11 mouse cellular contexts compared by ENCODE assay signal in the genomic region with DNA sequence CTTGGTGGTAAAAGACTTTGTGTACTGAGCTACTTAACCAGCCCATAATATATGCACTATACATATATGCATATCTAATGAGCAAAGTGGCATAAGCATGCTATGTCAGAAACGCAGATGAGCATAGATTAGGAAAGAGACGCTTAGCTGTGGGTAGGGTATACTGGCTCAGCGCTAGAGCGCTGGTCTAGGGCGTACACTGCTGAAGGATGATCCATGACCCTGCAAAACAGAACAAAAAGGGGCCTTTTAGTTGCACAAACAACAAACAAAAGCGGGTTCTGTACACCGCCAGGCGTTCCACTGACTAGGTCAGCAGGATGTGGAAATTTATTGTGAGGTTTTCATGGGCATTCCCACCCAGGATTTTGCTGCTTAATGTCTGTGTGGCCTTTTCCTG. TPM values are rescaled to one million over a fixed set of nuclear protein-coding genes. Genes with fewer than 3 reads are reported as not detected.
A peak's percentile ranks its signal among the peaks of the same experiment; 100 is the strongest.
DNase-seq lines count a peak whose midpoint lies in the region; ATAC-seq and TF ChIP-seq lines count a peak whose summit lies in the region.
"Had no signal": no experiment of that assay in that cellular context is flagged by ENCODE, and none has a peak within 500 bp of the region (broad histone marks: within the 10 kb centered on the region; RNA-seq: fewer than 3 reads in every experiment).

No protein-coding gene starts in this region.

- H3K27ac ChIP-seq in gastrocnemius, adult 2 months = peak overlapping the region; percentile 68
- peak overlapping the region; percentile 84 for H3K27ac ChIP-seq in lung, embryonic 14.5 days (ENCODE audit: low read depth)
- H3K27ac ChIP-seq in forebrain, embryonic 14.5 days (ENCODE audit: low read depth, low read length) = no peak overlapping the region
- H3K27ac ChIP-seq in limb, embryonic 15.5 days = peak overlapping the region; percentile 88
- H3K27ac ChIP-seq: liver, embryonic 14.5 days had no signal

- intact Hi-C loops in gastrocnemius, adult 2 months (cut with DNase I) = no loop called here

- no peak overlapping the region for H3K4me2 ChIP-seq in lung, embryonic 14.5 days
- H3K4me2 ChIP-seq in forebrain, embryonic 14.5 days (ENCODE audit: low read length) = no peak overlapping the region
- H3K4me2 ChIP-seq in limb, embryonic 15.5 days = no peak overlapping the region

- H3K9me3 ChIP-seq in lung, embryonic 14.5 days (ENCODE audit: low read depth, low read length) = no peaks in the 10 kb centered on the region
- H3K9me3 ChIP-seq in forebrain, embryonic 14.5 days (replicated peaks; ENCODE audit: control insufficient read depth, low read length) = no peaks in the 10 kb centered on the region
- H3K9me3 ChIP-seq in limb, embryonic 15.5 days = no peaks in the 10 kb centered on the region

- no peak overlapping the region for H3K9ac ChIP-seq in lung, embryonic 14.5 days
- no peak overlapping the region for H3K9ac ChIP-seq in forebrain, embryonic 14.5 days (ENCODE audit: low read length)
- H3K9ac ChIP-seq in limb, embryonic 15.5 days = no peak overlapping the region
- H3K9ac ChIP-seq: liver, embryonic 14.5 days had no signal

- no peak for DNase-seq in gastrocnemius, adult 2 months
- DNase-seq in gastrocnemius, adult 18-20 months (ENCODE audit: low spot score) = no peak
- no peak for DNase-seq in lung, embryonic 14.5 days
- no peak for DNase-seq in lung, postnatal 14 days
- DNase-seq in forebrain, embryonic 14.5 days (ENCODE audit: low spot score) = peak; percentile 26
- no peak for DNase-seq in cerebellum, postnatal 36 days
- DNase-seq in c-Kit-positive CD71-positive TER-119-positive erythroid progenitor cells, embryonic 14.5 days (ENCODE audit: low spot score) = no peak
- DNase-seq: cerebellum, postnatal 25 days; thymus, adult 18-20 months had no signal

- no peak for TF ChIP-seq CTCF in gastrocnemius, adult 2 months (IDR thresholded peaks at IDR 0.05)
- no peak for TF ChIP-seq CTCF in lung, embryonic 14.5 days (IDR thresholded peaks at IDR 0.05; ENCODE audit: low read depth)

- WGBS in lung, embryonic 14.5 days = 58% methylated on average over 8 of the region's 8 CpGs
- WGBS in forebrain, embryonic 14.5 days = 36% methylated on average over 8 of the region's 8 CpGs
- 55% methylated on average over 8 of the region's 8 CpGs for WGBS in limb, embryonic 15.5 days

- H3K4me3 ChIP-seq in gastrocnemius, adult 2 months = no peak overlapping the region
- no peak overlapping the region for H3K4me3 ChIP-seq in lung, embryonic 14.5 days (ENCODE audit: low read depth, low read length)
- H3K4me3 ChIP-seq in forebrain, embryonic 14.5 days (ENCODE audit: low read depth, low read length) = no peak overlapping the region
- no peak overlapping the region for H3K4me3 ChIP-seq in limb, embryonic 15.5 days

- H3K36me3 ChIP-seq in lung, embryonic 14.5 days (ENCODE audit: insufficient read depth) = no peaks in the 10 kb centered on the region
- H3K36me3 ChIP-seq in forebrain, embryonic 14.5 days (ENCODE audit: control insufficient read depth, insufficient read depth, low read length) = no peaks in the 10 kb centered on the region
- H3K36me3 ChIP-seq in limb, embryonic 15.5 days = no peaks in the 10 kb centered on the region

- peaks cover 35% of the 10 kb centered on the region for H3K4me1 ChIP-seq in lung, embryonic 14.5 days (ENCODE audit: insufficient read depth)
- H3K4me1 ChIP-seq in forebrain, embryonic 14.5 days (ENCODE audit: control insufficient read depth, insufficient read depth, low read length) = peaks cover 27% of the 10 kb centered on the region
- peaks cover 40% of the 10 kb centered on the region for H3K4me1 ChIP-seq in limb, embryonic 15.5 days

- ATAC-seq in lung, embryonic 14.5 days (ENCODE audit: insufficient read depth) = no peak
- ATAC-seq in forebrain, embryonic 14.5 days = no peak; the same call in 1 of the 2 replicates
- no peak for ATAC-seq in limb, embryonic 15.5 days (ENCODE audit: insufficient number of reproducible peaks, low FRiP score, low TSS enrichment, low read depth)

- H3K27me3 ChIP-seq in lung, embryonic 14.5 days (ENCODE audit: insufficient read depth, low read length) = no peaks in the 10 kb centered on the region
- no peaks in the 10 kb centered on the region for H3K27me3 ChIP-seq in forebrain, embryonic 14.5 days (replicated peaks; ENCODE audit: control insufficient read depth, insufficient read depth, low read length)
- no peaks in the 10 kb centered on the region for H3K27me3 ChIP-seq in limb, embryonic 15.5 days

RNA-seq across cellular contexts. Expression of a gene that starts 8.9 kb away (rescaled TPM):
- total RNA-seq in gastrocnemius, adult 2 months (2021) = 10 to 100 TPM; 28.6 to 81.6 TPM
- 10 to 100 TPM; 33.8 to 49.6 TPM for total RNA-seq in gastrocnemius, adult 18-20 months (2021)
- 8.9 and 9.3 TPM in 2 replicates for polyA plus RNA-seq in lung, embryonic 14.5 days (2014; fragmentation: Nextera tagmentation; extraction: Ambion mirVana)
- 7.9 and 8.3 TPM in 2 replicates for polyA plus RNA-seq in forebrain, embryonic 14.5 days (2014; fragmentation: Nextera tagmentation; extraction: Ambion mirVana)
- 11.0 and 12.8 TPM in 2 replicates for polyA plus RNA-seq in limb, embryonic 15.5 days (2015; fragmentation: Nextera tagmentation; extraction: Ambion mirVana)
